Mouse (Mus musculus): Measurements from ENCODE around the gene Dnah8.
A peak's percentile ranks its signal among the peaks of the same experiment; 100 is the strongest.
"Not testable (repeated sequence)": the region's sequence is repeated elsewhere in the genome, so short reads cannot be mapped to it uniquely, and the experiment has no call there.

Dnah8 gene

DNA sequence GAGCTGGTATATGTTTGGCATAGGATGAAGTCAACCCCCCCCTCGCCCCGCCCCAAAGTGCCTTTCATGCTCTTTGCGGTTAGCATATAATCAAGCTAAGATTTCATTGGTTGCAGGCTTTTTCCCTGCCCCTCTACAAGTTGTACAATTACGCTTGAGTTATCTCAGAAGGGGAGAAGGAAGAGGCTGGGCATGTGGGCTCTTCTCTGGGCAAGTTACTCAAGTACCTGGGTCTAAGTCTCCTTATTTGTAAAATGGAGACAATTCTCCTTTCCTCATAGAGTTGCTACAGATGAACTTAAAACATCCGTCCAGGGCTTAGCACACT, 14.2 kb upstream of the Dnah8 start:
- DNase-seq: no peak

DNA sequence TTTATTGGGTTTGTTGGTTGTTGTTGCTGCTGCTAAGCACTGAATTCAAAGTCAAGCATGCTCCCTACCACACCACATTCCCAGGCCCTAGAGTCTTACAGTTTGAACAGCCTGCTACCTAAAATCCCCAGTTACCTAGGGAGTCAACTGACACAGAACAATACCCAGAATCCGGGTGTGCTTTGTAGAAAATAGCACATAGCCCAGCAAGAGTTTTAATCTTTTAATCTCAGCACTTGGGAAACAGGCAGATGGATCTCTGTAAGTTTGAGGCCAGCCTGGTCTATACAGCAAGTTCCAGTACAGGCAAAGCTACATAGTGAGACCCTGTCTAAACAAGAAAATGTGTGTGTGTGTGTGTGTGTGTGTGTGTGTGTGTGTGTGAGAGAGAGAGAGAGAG, 13.4 kb upstream of the Dnah8 start:
- no peak for DNase-seq

DNA sequence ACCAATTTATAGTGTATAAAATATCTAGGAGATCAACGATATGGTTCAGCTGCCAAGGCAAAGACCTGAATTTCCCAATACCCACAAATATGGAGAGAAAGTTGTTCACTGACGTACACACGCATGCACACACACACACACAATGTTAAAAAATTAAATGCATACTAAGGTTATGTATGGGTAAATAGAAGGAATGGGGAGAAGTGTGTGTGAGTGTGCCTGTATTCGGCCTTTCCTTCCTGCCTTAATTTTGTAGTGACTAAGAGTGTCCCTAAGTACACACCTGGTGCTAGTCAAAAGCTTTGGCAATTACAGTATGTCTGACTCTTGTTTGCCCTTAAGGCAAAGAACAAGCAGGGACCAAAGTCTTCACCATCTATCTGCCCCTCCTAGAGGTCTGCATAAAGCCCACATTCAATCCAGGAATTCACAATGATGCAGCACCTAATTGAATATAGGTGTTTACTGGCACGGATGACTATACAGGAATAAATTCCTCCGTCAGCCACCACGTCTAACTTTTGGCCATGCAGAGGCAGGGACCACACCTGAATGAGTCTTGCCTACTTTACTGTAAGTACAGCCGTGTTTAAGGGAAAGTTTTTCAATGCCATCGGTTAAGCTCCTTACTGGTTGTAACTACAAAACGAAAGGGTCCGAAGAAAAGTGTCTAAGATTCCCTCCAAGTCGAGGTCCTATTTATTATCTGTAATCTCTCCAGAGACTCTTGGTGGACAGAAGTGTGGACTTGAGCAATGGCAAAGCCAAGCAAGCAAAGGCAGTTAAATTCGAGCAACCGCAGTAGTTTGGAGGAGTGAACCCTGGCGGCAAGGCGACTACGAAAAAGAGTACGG, 12.7 kb upstream of the Dnah8 start:
- DNase-seq: no peak

GRCm38 (mm10) chr17:30612075-30612859, 11.9 kb upstream of the Dnah8 start:
- peak; percentile 97 for DNase-seq

GRCm38 (mm10) chr17:30613350-30613749, 10.8 kb upstream of the Dnah8 start:
- no peak for DNase-seq

DNA sequence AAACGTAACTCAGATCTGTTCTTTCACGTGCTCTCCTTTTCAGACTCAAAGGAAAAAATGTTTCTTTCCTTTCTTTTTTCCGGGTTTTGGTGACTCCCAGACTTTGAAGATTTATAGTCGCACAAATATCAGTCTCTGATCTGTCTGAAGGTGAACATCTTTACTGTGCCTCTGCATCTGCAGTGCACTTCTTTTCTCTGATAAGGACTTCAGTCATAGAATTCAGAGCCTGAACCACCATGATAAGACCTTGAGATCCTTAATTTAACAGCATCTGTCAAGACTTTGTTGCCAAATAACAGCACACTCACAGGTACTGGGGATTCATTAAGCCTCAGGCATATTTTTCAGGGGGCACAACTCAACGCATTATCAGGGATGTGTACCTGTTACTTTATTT, 8.0 kb upstream of the Dnah8 start:
- DNase-seq: no peak

DNA sequence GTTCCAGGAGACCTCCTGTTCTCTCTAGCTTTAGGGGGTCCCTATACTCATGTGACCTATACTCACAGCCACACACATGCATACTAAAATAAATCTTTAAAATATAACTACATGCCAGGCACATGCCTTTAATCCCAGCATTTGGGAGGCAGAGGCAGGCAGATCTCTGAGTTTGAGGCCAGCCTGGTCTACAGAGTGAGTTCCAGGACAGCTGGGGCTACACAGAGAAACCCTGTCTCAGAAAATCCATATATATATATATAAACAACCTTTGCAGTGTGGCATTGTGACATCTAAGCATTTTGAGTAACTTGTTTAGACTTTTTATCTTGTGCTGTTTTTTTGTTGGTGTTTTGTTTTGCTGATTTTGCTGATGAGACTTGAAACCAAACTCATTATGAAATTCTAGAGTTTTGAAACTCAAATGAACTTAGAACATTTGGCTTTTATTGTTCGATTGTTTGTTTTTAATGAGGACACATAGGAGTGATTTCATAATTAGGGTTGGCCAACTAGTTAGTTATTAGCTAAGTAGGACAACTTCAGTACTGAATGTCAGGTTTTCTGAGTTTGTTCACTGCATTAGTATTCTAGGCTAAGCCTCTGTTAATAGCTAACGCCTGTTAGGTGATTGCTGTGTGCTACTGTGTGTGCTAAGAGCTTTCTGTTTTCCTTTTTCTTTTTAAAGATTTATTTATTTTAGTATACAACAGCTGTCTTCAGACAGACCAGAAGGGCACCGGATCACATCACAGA, 5.8 kb upstream of the Dnah8 start:
- no peak for DNase-seq

- DNase-seq: no peak
Measured at GRCm38 (mm10) chr17:30619153-30619552, 5.0 kb upstream of the Dnah8 start.

DNA sequence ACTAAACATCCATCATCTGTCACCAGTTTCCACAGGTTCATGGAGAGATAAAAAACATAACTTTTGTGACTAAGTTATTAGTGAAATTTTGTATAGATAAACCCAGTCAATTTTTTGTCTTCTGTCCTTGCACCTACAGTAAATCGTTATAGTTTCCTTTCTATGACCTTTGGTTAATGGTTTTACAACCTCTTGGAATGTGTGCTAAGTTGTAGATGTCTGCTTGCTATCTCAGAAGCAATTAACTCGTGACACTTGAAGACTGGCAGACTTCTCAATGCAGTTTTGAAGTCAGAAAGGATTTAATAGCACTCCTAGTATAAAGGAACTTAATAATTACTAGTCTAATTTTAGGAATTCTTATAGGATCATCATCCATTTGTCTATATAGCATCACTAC, 3.6 kb upstream of the Dnah8 start:
- DNase-seq: no peak

DNA sequence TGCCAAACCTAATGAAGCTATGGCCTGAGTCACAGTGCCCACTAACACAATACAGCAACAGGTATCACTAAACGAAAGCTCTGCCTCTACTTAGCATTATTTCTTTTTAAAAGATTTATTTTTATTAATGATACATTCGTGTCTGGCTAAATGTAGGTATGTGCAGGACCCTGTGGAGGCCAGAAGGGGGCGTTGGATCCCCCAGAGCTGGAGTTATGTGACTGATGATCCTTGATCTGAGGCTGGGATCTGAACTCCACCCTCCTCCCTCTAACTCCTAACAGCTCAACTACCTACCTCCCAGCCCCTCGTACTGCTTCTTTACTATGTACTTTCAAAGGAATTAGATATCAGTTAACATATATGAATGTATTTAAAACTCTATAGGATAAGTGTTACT, 2.7 kb upstream of the Dnah8 start:
- DNase-seq: no peak

- DNase-seq: no peak
Measured at GRCm38 (mm10) chr17:30623200-30623599, 954 bp upstream of the Dnah8 start.

- DNase-seq: not testable (repeated sequence)
Measured at GRCm38 (mm10) chr17:30626719-30627118, 2.6 kb downstream of the Dnah8 start, which contains the start of gene Glo1. Gene Glo1 (minus strand): TSS chr17:30626871.

DNA sequence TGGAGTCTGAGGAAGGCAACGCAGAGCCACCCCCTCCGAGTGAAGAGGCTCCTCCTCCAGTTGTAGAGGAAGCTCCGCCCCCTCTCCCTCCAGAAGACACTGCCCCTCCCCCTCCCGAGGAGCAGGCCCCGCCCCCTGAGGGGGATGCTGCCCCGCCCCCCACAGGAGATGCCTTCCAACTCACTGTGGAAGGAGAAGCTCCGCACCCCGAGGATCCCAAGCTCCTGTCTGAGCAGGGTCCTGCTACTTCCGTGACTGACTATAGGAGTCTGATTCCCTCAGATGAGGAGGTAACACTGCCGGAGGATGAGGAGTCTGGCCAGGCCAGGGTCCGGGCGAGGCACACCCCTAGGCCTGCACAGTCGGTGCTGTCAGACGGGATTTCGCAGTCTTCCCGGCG, 11.2 kb downstream of the Dnah8 start:
- DNase-seq: peak; percentile 72

DNA sequence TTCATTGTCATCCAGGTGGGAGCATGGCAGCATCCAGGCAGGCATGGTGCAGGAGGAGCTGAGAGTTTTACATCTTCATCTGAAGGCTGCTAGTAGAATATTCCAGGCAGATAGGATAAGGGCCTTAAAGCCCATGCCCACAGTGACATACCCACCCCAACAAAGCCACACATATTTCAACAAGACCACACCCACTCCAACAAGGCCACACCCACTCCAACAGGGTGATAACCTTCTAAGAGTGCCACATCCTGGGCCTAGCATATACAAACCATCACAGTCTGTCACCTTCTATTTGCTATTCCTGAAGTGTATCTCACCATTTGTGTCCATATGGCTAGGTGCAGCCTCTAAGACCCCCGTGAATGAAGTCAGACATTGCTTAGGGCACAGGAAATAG, 13.6 kb downstream of the Dnah8 start:
- DNase-seq: no peak

DNA sequence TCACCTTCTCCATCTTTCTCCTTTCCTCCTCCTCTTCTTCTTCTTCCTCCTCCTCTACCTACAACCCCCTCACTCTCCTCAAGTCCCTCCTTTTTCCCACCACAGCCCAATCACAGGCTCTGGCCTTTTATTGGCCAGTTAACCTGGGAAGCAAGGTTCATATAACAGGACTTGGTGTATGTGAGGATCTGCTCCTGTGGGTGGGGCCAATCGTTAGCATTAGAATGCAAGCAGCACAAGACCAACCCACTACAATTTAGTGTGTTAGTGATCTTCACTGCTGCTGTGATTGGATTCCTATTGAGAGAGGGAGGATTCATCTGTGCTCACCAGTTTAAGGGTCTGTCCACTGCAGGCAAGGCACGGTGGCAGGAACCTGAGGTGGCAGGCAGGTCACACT, 14.8 kb downstream of the Dnah8 start:
- no peak for DNase-seq

- no peak for DNase-seq
Measured at GRCm38 (mm10) chr17:30640896-30641295, 16.7 kb downstream of the Dnah8 start.

DNA sequence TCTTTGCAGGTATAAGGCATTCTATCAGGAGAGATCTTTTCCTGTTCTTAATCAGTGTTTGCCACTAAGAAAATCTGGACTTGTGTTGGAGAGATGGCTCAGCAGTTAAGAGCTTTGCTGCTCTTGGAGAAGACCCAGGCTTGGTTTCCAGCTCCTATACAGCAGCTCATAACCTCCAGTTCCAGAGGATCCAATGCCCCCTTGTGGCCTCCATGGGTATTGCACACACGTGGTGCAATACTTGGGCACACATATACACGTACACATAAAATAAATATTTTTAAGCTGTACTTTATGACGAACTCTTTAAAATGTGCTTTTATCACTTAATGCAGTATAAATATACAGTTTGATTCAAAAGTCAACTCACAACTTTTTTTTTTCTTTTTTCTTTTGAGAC, 24.6 kb downstream of the Dnah8 start:
- no peak for DNase-seq

- no peak for DNase-seq
Measured at GRCm38 (mm10) chr17:30653010-30653409, 28.9 kb downstream of the Dnah8 start.

DNA sequence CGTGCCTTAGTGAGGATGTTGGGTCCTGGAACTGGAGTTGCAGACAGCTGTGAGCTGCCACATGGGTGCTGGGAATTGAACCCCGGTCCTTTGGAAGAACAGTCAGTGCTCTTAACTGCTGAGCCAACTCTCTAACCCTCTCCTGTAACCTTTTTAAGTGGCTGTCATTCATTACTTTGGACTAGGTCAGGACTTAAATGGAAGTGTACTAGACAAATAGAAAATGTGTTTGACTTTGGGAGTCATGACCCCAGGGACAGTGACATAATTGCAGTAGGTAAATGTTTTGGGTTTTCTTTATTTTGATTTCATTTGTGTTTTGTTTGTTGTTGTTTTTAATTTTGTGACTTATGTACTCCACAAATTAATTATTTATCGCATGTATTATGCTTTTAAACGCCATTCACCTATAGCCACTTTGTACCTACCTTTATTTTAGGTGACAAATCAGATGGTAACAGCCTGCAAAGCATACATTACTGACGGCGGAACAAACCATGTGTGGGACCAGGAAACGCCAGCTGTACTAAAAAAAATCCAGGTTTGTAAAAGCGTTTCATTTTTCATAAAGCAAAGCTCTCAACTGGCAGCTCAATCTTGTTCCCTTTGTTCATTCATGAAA, 33.5 kb downstream of the Dnah8 start:
- no peak for DNase-seq

GRCm38 (mm10) chr17:30658152-30658544, 34.0 kb downstream of the Dnah8 start:
- peak; percentile 79 for DNase-seq

DNA sequence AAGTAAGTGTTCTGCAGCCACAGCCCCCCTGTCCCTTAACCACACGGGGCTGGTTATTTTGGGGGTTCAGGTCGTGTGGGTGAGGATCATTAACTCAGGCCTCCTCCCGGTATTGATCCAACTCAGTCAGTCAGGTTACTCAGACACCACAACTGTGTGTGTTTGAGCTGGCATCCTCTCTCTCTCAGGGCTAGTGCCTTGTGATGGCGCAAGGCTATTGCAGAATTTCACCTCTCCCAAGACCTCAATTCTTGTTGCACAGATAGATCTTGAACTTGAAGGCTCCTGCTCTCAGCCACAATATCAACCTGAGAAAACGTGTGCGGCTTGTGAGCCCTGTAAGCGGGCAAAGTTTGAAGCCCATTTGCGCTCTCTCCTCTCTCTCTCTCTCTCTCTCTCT, 38.0 kb downstream of the Dnah8 start:
- DNase-seq: no peak

DNA sequence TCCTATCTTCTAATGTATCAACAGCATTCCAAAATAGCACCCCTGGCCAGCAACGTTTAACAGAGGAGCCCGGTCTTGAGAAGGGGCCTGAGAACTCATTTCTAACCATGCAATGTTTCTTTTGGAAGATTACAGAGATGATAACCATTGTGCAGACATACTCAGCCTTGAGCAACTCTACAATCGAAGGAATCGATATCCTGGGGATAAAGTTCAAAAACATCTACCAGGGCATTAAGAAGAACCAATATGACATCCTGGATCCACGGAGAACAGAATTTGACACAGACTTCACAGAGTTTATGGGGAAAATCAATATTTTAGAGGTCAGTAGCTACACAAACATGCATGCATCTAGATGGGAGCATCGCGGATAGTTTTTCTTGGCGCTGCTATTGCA, 39.0 kb downstream of the Dnah8 start:
- DNase-seq: no peak

DNA sequence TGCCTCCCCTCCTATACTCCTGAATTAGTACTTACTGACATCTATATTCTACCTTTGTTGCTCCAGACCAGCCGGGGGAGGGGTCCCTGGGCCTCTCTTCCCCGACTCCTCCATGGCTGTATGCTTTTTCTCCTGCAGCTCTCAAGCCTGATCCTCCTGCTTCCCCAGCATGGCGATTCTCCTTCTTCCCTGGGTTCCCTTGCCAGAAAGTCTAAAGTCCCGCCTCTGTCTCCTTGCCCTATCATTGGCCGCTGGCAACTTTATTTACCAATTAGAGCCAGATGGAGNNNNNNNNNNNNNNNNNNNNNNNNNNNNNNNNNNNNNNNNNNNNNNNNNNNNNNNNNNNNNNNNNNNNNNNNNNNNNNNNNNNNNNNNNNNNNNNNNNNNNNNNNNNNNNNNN, 40.7 kb downstream of the Dnah8 start:
- DNase-seq: no peak

All from embryo, embryonic 11 days (tissue).